Mouse (Mus musculus) monocyte, adult 5-6 weeks (primary cell): Measurements from ENCODE around the gene Gpr4. TPM values are rescaled to one million over a fixed set of nuclear protein-coding genes. Genes with fewer than 3 reads are reported as not detected.

Experiments
- ATAC-seq: fragments of 153-309, 156-312 bp; replicated peaks from 2 replicates; pipeline ENCODE4 v1.8.0; 2017; ENCODE audit warnings: mild to moderate bottlenecking; ENCODE audit not compliant: low TSS enrichment, insufficient number of reproducible peaks, severe bottlenecking, poor library complexity, low FRiP score
- total RNA-seq: library from RNA; stranded (forward); fragments of 200-1000, 200-491, 200-594 nt; gene quantifications from 3 replicates; pipeline ENCODE4 v1.2.3, GENCODE M21; 2017

The Gpr4 gene
- total RNA-seq, 1 experiment from 2014 or later, result not detected

DNA sequence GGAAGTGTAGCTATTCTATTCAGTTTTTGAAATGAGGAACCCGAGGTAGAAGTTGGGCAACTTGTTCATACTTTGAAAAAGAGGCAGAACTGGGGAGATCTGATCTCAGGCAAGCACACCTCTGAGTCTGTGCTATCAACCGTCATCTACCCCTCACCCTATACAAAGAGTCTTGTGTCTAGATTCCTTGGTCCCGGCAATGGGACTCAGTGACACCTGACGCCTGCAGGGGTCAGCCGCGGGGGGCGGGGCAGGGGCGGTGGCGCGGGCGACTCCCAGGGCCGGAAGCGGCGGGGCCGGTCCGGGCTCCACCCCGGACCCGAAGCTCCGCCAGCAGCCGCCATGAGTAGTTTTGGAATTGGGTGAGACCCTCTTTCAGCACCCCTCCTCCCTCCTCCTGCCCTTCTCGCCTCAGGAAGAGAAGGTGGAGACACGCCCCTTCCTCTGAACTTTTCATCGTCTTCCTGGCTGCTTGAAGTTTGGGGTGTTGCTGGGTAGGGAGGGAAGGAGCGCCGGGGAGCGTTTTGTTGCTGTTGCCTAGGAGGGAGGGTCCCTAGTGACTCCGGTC lies 31.4 kb upstream of the Gpr4 start:
- ATAC-seq, result peak; percentile 23; the same call in 1 of the 2 replicates

- no peak for ATAC-seq
Observed at GRCm38 (mm10) chr7:19184250-19184649, 28.1 kb upstream of the Gpr4 start.

- no peak for ATAC-seq
Observed at GRCm38 (mm10) chr7:19184758-19185157, 27.6 kb upstream of the Gpr4 start.

DNA sequence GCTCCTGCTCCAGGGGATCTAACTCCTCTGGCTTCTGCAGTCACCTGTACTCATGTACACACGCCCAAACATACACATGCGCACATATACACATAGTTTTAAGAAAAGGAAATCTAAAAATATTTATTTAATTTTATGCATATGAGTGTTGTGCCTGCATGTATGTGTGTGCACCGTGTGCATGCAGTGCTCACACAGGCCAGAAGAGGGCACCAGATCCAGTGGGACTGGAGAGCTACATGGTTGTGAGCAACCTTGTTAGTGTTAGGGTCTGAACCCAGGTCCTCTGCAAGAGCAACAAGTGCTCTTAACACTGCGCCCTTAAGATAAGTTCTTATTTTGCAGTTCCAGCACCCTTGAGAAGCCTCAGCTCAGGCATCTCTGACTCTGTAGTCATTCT lies 17.7 kb upstream of the Gpr4 start:
- no peak for ATAC-seq

DNA sequence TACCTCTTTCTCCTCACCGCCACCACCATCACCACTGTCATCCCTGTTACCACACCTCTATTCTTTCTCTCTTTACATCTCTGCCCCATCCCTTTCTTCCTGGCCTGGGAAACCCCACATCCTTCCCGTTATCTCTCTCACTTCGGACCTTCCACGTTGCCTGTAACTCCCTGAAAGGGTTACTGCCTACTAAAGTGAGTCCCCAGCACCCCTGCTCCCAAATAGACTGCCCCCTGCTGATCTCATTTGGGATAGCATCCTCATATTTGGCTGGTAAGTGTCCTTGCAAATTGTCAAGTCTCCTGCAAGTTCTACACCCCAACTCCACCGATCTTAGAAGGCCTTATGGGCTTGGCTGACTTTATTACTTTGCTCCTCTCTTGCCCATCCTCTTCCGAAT lies 15.7 kb upstream of the Gpr4 start:
- ATAC-seq, result no peak

- ATAC-seq, result no peak
Observed at GRCm38 (mm10) chr7:19197985-19198384, 14.4 kb upstream of the Gpr4 start.

DNA sequence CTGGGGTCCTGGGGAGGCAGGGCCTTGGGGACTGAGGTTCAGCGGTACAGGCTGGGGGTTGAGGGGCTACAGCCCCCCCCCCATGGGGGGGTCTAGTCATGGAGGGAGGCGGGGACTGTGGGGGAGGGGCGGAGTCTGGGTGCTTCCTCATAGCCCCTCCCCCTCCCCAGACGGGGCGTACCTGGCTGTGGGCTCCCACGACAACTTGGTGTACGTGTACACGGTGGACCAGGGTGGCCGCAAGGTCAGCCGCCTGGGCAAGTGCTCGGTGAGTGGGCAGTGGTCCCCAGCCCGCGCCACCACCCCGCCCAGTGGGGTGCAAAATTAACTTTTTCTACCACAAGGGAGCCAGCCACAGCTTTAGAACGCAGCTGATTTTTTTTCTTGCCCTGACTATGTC lies 10.7 kb upstream of the Gpr4 start:
- ATAC-seq, result no peak

DNA sequence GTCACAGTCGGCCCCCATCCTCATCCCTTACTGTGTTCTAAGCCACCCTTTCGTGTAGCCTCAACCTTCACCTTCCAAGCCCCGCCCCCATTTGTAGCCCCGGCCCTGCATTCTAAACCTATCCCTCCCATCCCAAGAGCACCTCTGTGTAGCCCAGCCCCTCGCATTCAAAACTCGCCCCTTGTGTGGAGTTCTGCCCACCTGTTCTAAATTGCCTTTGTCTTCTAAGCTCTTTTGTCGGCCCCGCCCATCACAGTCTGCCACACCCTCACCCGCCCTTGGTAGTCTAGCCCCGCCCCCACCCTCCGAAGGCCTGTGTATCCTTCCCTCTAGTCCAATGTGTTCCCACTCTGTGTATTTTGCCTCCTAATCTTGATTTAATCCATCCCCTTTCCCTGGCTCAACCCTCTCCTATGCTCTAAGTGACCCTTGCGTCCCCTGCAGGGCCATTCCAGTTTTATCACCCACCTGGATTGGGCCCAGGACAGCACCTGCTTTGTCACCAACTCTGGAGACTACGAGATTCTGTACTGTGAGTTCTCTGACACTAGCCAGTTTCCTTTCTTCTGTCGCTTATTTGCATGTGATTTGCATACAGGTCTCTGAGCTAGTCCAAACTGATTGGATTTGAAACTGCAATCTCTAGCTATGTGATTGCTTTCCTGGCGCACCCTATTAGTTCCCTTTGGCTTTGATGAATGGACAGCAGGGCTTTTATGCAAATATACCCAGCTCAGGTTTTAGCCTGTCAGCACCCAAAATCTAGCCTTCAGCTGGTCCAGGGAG lies 10.1 kb upstream of the Gpr4 start:
- no peak for ATAC-seq

DNA sequence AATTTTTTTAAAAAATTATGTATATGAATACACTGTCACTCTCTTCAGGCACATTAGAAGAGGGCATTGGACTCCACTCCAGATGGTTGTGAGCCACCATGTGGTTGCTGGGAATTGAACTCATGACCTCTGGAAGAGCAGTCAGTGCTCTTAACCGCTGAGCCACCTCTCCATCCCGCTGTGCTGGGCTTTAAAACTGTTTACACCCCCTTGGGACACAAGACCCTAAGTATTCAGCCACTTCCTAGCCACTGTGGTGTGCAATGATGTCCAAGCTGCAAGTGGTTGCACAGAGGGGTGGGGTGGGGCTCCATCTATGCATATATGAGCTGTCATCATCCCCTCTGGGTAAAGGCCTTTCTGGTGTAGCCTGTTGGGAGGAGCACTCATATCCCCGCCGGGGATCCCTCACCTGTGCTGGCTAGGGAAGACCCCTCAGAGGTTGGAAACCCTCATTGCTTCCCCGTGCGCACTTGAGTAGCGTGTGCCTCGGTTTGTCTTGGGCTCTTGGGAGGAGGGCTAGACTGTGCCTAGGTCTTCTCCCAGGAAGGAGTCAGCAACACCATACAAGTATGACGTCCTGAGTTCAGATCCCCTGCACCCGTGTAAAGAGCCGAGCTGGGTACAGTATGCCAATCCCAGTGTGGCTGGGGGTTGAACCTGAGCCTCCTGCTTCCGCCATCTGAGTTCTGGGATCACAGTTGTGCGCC lies 4.0 kb upstream of the Gpr4 start:
- no peak for ATAC-seq

DNA sequence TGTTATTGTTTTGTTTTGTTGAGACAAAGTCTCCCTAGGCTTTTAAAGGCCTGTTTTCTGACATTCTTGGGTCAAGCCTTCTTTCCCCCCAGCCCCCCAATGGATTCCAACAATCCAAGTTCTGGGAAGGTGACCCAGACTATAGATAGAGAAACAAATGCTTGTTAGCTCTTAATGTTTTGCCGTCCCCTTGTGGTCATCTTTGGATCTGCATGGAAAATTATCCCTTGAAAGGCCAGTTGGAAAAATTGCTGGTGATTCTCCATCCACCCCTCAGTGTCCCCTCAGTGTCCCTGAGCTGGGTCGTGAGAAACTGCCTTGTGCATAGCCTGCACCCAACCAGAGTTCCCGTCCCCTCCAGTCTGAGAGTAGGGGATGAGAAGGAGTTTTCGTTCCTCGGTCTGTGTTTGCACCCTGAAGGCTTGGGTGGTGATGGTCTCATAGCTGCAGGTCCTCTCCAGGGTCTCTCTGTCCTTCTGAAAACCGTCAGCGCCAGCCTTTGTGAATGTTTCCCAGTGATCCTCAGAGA lies 3.3 kb upstream of the Gpr4 start:
- no peak for ATAC-seq

- no peak for ATAC-seq
Observed at GRCm38 (mm10) chr7:19209494-19209893, 2.8 kb upstream of the Gpr4 start.

DNA sequence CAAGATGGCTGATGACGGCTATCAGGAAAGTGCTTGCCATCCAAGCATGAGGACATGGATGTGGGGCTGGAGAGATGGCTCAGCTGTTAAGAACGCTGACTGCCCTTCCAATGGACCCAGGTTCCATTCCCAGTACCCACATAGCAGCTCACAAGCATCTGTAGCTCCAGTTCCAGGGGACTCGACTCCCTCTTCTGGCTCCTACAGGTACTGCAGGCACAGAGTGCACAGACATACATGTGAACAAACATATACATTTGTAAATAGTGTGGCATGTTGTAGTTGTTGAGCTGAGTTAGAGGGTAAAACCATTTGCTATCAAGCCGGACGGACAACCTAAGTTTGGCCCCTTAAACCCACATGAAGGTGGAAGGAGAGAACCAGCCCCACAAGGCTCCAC lies 2.3 kb upstream of the Gpr4 start:
- no peak for ATAC-seq

- ATAC-seq, result no peak
Observed at GRCm38 (mm10) chr7:19211041-19211675, 1.2 kb upstream of the Gpr4 start.

GRCm38 (mm10) chr7:19213385-19213784 lies 1.0 kb downstream of the Gpr4 start:
- ATAC-seq, result no peak

GRCm38 (mm10) chr7:19214369-19214768 lies 2.0 kb downstream of the Gpr4 start:
- ATAC-seq, result no peak

DNA sequence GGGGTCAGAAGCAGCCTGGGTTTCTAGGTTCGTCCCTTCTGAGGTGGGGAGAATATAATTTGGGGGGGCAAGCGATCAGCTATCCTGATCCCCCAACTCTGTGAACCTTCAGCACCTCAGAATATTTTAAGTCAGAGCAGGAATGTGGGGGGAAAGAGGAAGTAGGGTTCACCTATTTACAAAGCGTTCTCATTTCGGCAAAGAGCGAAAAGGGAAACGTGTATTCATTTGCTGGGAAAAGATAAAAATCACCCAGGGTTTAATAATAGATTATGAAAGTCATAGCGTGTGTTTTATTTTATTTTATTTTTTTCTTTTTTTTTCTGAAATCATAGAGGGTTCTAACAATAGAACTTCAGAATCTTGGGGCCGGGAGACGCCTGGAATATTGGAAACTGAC lies 2.6 kb downstream of the Gpr4 start:
- no peak for ATAC-seq

DNA sequence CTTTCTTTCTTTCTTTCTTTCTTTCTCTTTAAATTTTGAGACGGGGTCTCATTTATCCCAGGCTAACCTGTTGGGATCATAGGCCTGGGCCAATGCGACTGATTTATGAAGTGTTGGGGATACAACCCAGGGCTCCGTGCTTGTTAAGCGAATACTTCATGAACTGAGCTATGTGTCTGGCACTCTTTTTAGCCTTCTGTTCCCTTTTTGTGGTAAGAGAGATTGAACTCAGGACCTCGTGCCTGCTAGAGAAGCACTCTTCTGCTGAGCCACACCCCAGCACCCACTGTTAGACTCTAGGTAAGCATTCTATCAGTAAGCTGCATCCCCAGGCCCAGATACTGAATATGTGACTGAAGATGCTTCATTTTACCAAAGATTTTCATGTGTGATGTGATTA lies 5.2 kb downstream of the Gpr4 start:
- no peak for ATAC-seq

DNA sequence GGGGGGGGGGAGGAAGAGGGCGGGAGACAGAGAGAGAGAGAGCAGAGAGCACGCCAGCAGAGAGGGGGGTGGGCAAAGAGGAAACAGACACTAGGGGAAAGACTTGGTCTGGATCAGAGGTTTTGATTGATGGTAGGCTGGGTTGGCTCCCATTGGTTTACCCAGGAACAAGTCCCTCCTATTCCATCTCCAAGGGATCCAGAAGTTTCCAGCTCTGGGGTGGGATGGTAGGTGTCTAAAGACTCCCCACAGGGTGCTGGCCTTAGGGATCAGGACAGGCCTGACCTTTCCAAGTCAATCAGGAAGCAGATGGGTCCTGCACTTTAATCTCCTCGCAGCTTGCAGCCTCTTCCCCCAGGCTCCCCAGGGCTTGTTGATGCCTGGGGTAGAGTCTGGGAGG lies 5.6 kb downstream of the Gpr4 start:
- no peak for ATAC-seq

- no peak for ATAC-seq
Observed at GRCm38 (mm10) chr7:19220061-19220460, 7.7 kb downstream of the Gpr4 start.
